In genomic region chr3:86758727-86759126, GRCm38 (mm10) we compare ENCODE assay signal across 10 mouse cellular contexts.
DNase-seq lines count a peak whose midpoint lies in the region; ATAC-seq lines count a peak whose summit lies in the region.
"Had no signal": no experiment of that assay in that cellular context is flagged by ENCODE, and none has a peak within 500 bp of the region (broad histone marks: within the 10 kb centered on the region; RNA-seq: fewer than 3 reads in every experiment).

No protein-coding gene starts in this region.

- 0 out of 2 replicates have a peak overlapping the region, but pooled peaks have one; percentile 15 for H3K4me2 ChIP-seq in liver, embryonic 15.5 days
- H3K4me2 ChIP-seq: forebrain, embryonic 15.5 days had no signal

- H3K4me1 ChIP-seq in liver, embryonic 15.5 days (replicated peaks): no peaks in the 10 kb centered on the region
- H3K4me1 ChIP-seq: forebrain, embryonic 15.5 days had no signal

- H3K9ac ChIP-seq in liver, embryonic 15.5 days: no peak overlapping the region
- H3K9ac ChIP-seq: forebrain, embryonic 15.5 days had no signal

- H3K36me3 ChIP-seq in liver, embryonic 15.5 days (replicated peaks): no peaks in the 10 kb centered on the region
- H3K36me3 ChIP-seq: forebrain, embryonic 15.5 days had no signal

- 33% methylated on average over 6 of the region's 6 CpGs for WGBS in liver, embryonic 15.5 days (ENCODE audit: insufficient replicate concordance)

- H3K4me3 ChIP-seq in liver, embryonic 15.5 days (replicated peaks): no peak overlapping the region
- H3K4me3 ChIP-seq: forebrain, embryonic 15.5 days had no signal

- H3K9me3 ChIP-seq in liver, embryonic 15.5 days (replicated peaks): no peaks in the 10 kb centered on the region
- H3K9me3 ChIP-seq: forebrain, embryonic 15.5 days had no signal

- ATAC-seq in liver, embryonic 15.5 days (ENCODE audit: insufficient read depth): no peak
- ATAC-seq: forebrain, embryonic 15.5 days had no signal

- peak; percentile 6 for DNase-seq in heart, adult 8-10 months (ENCODE audit: low spot score)
- DNase-seq in heart, adult 11 months: no peak
- DNase-seq in thymus, postnatal 0 days (ENCODE audit: low spot score): peak; percentile 6
- no peak for DNase-seq in thymus, postnatal 14 days
- DNase-seq in right cerebral cortex, postnatal 10 days (ENCODE audit: low spot score in 2 of 2): no peak
- no peak for DNase-seq in neural tube, embryonic 10.5 days (ENCODE audit: extremely low spot score, low spot score)
- no peak for DNase-seq in lung, postnatal 4 days
- DNase-seq: cerebellum, adult 9-11 months had no signal

- no peak overlapping the region for H3K27ac ChIP-seq in liver, embryonic 15.5 days (replicated peaks)
- H3K27ac ChIP-seq: forebrain, embryonic 15.5 days had no signal

- no peaks in the 10 kb centered on the region for H3K27me3 ChIP-seq in liver, embryonic 15.5 days

Comparison
In these comparisons a context has a peak if more than half of its experiments do, and no peak if none do; other contexts are left out.
1. DNase-seq: peak in heart, adult 8-10 months (single experiment) and thymus, postnatal 0 days (single experiment); none in heart, adult 11 months (single experiment), thymus, postnatal 14 days (single experiment), right cerebral cortex, postnatal 10 days (0 of 2), neural tube, embryonic 10.5 days (single experiment) and lung, postnatal 4 days (0 of 2).